Mouse (Mus musculus) hindbrain, embryonic 16.5 days (tissue): Measurements from ENCODE around the gene Rtp1. TPM values are rescaled to one million over a fixed set of nuclear protein-coding genes. Genes with fewer than 3 reads are reported as not detected.

Experiments used
- ATAC-seq: fragments of 200-750 bp; cut with Nextera tagmentation; 2 replicates; pipeline ENCODE4 v1.8.0; 2017; ENCODE audit warnings: moderate TSS enrichment, moderate library complexity
- H3K27ac ChIP-seq: fragments of 300-500 bp; sonication (generic); 2 replicates; pipeline ENCODE4 v1.5.1; 2014; ENCODE audit warnings: low read depth, mild to moderate bottlenecking, control low read depth, low read length, moderate library complexity
- H3K27me3 ChIP-seq: fragments of 300-500 bp; sonication (generic); replicated peaks from 2 replicates; pipeline ENCODE4 v1.6.1; 2014; ENCODE audit warnings: low read length; ENCODE audit not compliant: control insufficient read depth, insufficient read depth
- H3K36me3 ChIP-seq: fragments of 300-500 bp; sonication (generic); 2 replicates; pipeline ENCODE4 v1.6.1; 2014; ENCODE audit warnings: mild to moderate bottlenecking, low read length, moderate library complexity, mixed read lengths; ENCODE audit not compliant: control insufficient read depth, insufficient read depth
- H3K4me1 ChIP-seq: fragments of 300-500 bp; sonication (generic); 2 replicates; pipeline ENCODE4 v1.6.1; 2014; ENCODE audit warnings: low read depth, low read length; ENCODE audit not compliant: control insufficient read depth, insufficient read depth
- H3K4me2 ChIP-seq: fragments of 300-500 bp; sonication (generic); 2 replicates; pipeline ENCODE4 v1.6.1; 2014; ENCODE audit warnings: mild to moderate bottlenecking, low read length, control low read depth, moderate library complexity
- H3K4me3 ChIP-seq: fragments of 300-500 bp; sonication (generic); 2 replicates; pipeline ENCODE4 v1.5.1; 2014; ENCODE audit warnings: mild to moderate bottlenecking, low read length, control low read depth, moderate library complexity
- H3K9ac ChIP-seq: fragments of 300-500 bp; sonication (generic); 2 replicates; pipeline ENCODE4 v1.6.1; 2014; ENCODE audit warnings: low read depth, mild to moderate bottlenecking, control low read depth, low read length, moderate library complexity
- H3K9me3 ChIP-seq: fragments of 300-500 bp; sonication (generic); 2 replicates; pipeline ENCODE4 v1.6.1; 2014; ENCODE audit warnings: mild to moderate bottlenecking, low read length, moderate library complexity; ENCODE audit not compliant: control insufficient read depth
- WGBS: fragments of 180-500 bp; shearing (Covaris S2); extraction: QIAGEN DNeasy Blood & Tissue Kit; methylation state at CpG from one replicate; pipeline ENCODE4 v1.1.7; 2014; 5-methylcytosine and 5-hydroxymethylcytosine counted together
- polyA plus RNA-seq: library from polyadenylated mRNA; unstranded; fragments of >200 nt; fragmentation: Nextera tagmentation; extraction: Ambion mirVana; gene quantifications from 2 replicates; pipeline ENCODE4 v1.2.1, GENCODE M21; 2015

Gene Rtp1
- polyA plus RNA-seq, 1 experiment from 2014 or later: 0.14 TPM

- H3K9me3 ChIP-seq: no peaks in the 10 kb centered on the region
- no peak for ATAC-seq
- no peak overlapping the region for H3K9ac ChIP-seq
- H3K36me3 ChIP-seq: no peaks in the 10 kb centered on the region
- 87% methylated on average over 4 of the region's 4 CpGs for WGBS
- no peak overlapping the region for H3K4me3 ChIP-seq
- H3K27ac ChIP-seq: no peak overlapping the region
- no peak overlapping the region for H3K4me2 ChIP-seq
- no peaks in the 10 kb centered on the region for H3K4me1 ChIP-seq
- H3K27me3 ChIP-seq: no peaks in the 10 kb centered on the region
Measured at GRCm38 (mm10) chr16:23450816-23451215, 21.9 kb downstream of the Rtp1 start.

GRCm38 (mm10) chr16:23452476-23452875, 23.5 kb downstream of the Rtp1 start:
- peak; percentile 88 for ATAC-seq
- Histone ChIP-seq H3K9ac (no peak overlapping the region), H3K4me3 (no peak overlapping the region), H3K27me3 (no peaks in the 10 kb centered on the region), H3K27ac (no peak overlapping the region), H3K4me1 (no peaks in the 10 kb centered on the region), H3K9me3 (no peaks in the 10 kb centered on the region), H3K4me2 (no peak overlapping the region), H3K36me3 (no peaks in the 10 kb centered on the region)
- WGBS: 20% methylated on average over 3 of the region's 3 CpGs

GRCm38 (mm10) chr16:23454376-23454775, 25.4 kb downstream of the Rtp1 start:
- Histone ChIP-seq H3K27me3 (no peaks in the 10 kb centered on the region), H3K9ac (no peak overlapping the region), H3K27ac (no peak overlapping the region), H3K36me3 (no peaks in the 10 kb centered on the region), H3K4me1 (no peaks in the 10 kb centered on the region), H3K9me3 (no peaks in the 10 kb centered on the region), H3K4me3 (no peak overlapping the region), H3K4me2 (no peak overlapping the region)
- ATAC-seq: no peak
- WGBS: 67% methylated on average over 6 of the region's 6 CpGs

GRCm38 (mm10) chr16:23456534-23456933, 27.6 kb downstream of the Rtp1 start:
- Histone ChIP-seq H3K36me3 (no peaks in the 10 kb centered on the region), H3K4me1 (no peaks in the 10 kb centered on the region), H3K4me3 (no peak overlapping the region), H3K9ac (no peak overlapping the region), H3K27me3 (no peaks in the 10 kb centered on the region), H3K27ac (no peak overlapping the region), H3K4me2 (no peak overlapping the region), H3K9me3 (no peaks in the 10 kb centered on the region)
- WGBS: 81% methylated on average over 3 of the region's 3 CpGs
- ATAC-seq: no peak

GRCm38 (mm10) chr16:23457338-23457737, 28.4 kb downstream of the Rtp1 start:
- no peaks in the 10 kb centered on the region for H3K4me1 ChIP-seq
- H3K36me3 ChIP-seq: no peaks in the 10 kb centered on the region
- no peak for ATAC-seq
- H3K9ac ChIP-seq: no peak overlapping the region
- H3K4me3 ChIP-seq: no peak overlapping the region
- H3K4me2 ChIP-seq: no peak overlapping the region
- no peak overlapping the region for H3K27ac ChIP-seq
- no peaks in the 10 kb centered on the region for H3K27me3 ChIP-seq
- WGBS: 93% methylated on average over 5 of the region's 5 CpGs
- no peaks in the 10 kb centered on the region for H3K9me3 ChIP-seq

GRCm38 (mm10) chr16:23458906-23459588, 30.1 kb downstream of the Rtp1 start:
- no peak overlapping the region for H3K4me3 ChIP-seq
- ATAC-seq: no peak
- WGBS: 47% methylated on average over 7 of the region's 7 CpGs
- no peaks in the 10 kb centered on the region for H3K36me3 ChIP-seq
- H3K27me3 ChIP-seq: no peaks in the 10 kb centered on the region
- H3K4me2 ChIP-seq: no peak overlapping the region
- no peak overlapping the region for H3K27ac ChIP-seq
- H3K4me1 ChIP-seq: no peaks in the 10 kb centered on the region
- H3K9ac ChIP-seq: no peak overlapping the region
- H3K9me3 ChIP-seq: no peaks in the 10 kb centered on the region

GRCm38 (mm10) chr16:23463671-23464347, 34.9 kb downstream of the Rtp1 start:
- no peak overlapping the region for H3K27ac ChIP-seq
- no peak for ATAC-seq
- no peaks in the 10 kb centered on the region for H3K9me3 ChIP-seq
- H3K4me1 ChIP-seq: no peaks in the 10 kb centered on the region
- no peak overlapping the region for H3K4me2 ChIP-seq
- H3K9ac ChIP-seq: no peak overlapping the region
- WGBS: 89% methylated on average over 4 of the region's 4 CpGs
- no peaks in the 10 kb centered on the region for H3K27me3 ChIP-seq
- no peak overlapping the region for H3K4me3 ChIP-seq
- H3K36me3 ChIP-seq: no peaks in the 10 kb centered on the region

- Histone ChIP-seq H3K4me1 (no peaks in the 10 kb centered on the region), H3K27ac (no peak overlapping the region), H3K9me3 (no peaks in the 10 kb centered on the region), H3K4me2 (no peak overlapping the region), H3K9ac (no peak overlapping the region), H3K27me3 (no peaks in the 10 kb centered on the region; the same call in 1 of the 2 replicates), H3K36me3 (no peaks in the 10 kb centered on the region), H3K4me3 (no peak overlapping the region)
- WGBS: 92% methylated on average over 6 of the region's 6 CpGs
- ATAC-seq: no peak
Measured at GRCm38 (mm10) chr16:23471551-23471950, 42.6 kb downstream of the Rtp1 start.

GRCm38 (mm10) chr16:23472046-23472445, 43.1 kb downstream of the Rtp1 start:
- no peaks in the 10 kb centered on the region for H3K36me3 ChIP-seq
- H3K27me3 ChIP-seq: no peaks in the 10 kb centered on the region; the same call in 1 of the 2 replicates
- ATAC-seq: no peak
- no peaks in the 10 kb centered on the region for H3K9me3 ChIP-seq
- no peak overlapping the region for H3K27ac ChIP-seq
- H3K4me2 ChIP-seq: no peak overlapping the region
- H3K4me1 ChIP-seq: no peaks in the 10 kb centered on the region
- no peak overlapping the region for H3K9ac ChIP-seq
- 81% methylated on average over 3 of the region's 3 CpGs for WGBS
- no peak overlapping the region for H3K4me3 ChIP-seq
